Mouse (Mus musculus) lung, postnatal 36 days (tissue): Measurements from ENCODE around the gene Ugt1a5.

Experiments
- DNase-seq: peaks from one replicate; pipeline ENCODE4 v3.0.0; 2022; ENCODE audit warnings: mixed read lengths

The Ugt1a5 gene

GRCm38 (mm10) chr1:88264237-88264868, 98.5 kb downstream of the Ugt1a5 start:
- no peak for DNase-seq

DNA sequence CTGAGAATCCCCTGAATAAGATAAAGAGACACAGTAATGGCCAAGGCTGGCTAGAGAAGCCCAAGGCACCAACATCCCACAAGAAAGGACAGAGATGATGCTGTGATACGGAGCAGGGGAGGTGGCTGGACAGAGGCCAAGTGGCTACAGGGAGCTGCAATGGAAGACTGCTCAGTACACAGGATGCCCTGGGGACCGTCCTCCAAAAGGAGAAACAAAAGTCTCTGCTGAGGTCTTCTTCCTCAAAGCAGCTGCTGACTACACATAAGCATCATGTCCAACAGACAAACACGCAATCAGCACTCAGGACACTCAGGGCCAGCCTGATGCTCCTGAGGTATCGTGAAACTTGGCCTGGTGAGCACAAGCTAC, 99.0 kb downstream of the Ugt1a5 start:
- no peak for DNase-seq

DNA sequence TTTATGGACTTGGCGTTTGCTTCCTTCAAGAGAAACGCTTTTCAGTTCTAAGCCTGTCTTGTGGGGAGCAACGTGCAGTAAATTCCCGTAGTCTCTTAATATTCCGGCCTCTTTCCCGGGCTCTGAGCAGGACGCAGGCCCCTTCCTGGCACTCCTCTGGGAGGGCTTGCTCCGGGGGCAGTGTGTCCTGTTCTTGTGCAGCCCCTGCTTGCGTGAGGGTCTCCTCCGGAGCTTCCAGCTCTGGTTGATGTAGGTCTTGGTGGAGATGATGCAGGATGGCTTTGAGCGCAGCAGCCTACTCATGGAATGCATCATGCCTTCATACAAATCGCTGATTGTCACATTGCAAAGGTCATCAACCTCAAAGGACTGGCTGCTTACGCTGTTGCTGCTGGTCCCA, 100.3 kb downstream of the Ugt1a5 start:
- DNase-seq, result no peak

DNA sequence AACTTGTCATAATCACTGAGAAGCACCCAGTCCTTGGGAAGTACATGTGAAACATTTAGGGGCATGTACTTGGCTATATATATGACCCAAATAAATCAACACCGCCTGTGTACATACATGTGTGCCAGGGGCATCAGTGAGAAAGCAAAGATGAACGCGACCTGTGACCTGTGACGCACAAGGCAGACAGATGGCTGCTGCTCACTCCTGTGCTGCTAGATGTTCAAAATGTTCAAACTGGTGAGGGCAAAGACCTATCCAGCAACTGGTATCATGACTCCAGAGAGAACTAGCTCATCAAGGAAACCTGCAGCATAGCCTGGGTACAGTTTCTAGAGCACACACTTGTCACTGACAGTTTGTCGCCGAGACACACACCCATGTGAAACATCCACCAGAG, 101.7 kb downstream of the Ugt1a5 start:
- DNase-seq, result no peak

GRCm38 (mm10) chr1:88268070-88268469, 102.3 kb downstream of the Ugt1a5 start:
- no peak for DNase-seq
